Mouse (Mus musculus) hindbrain, postnatal 0 days (tissue): ENCODE data around the gene Cipc. TPM values are rescaled to one million over a fixed set of nuclear protein-coding genes. Genes with fewer than 3 reads are reported as not detected.
A peak's percentile ranks its signal among the peaks of the same experiment; 100 is the strongest.

ENCODE experiments used
- ATAC-seq: fragments of 200-750 bp; cut with Nextera tagmentation; 2 replicates; pipeline ENCODE4 v1.8.0; 2017; ENCODE audit warnings: mild to moderate bottlenecking, moderate TSS enrichment, moderate library complexity
- DNase-seq: peaks from one replicate; pipeline ENCODE4 v3.0.0-alpha.2; 2015; ENCODE audit warnings: low spot score
- H3K27ac ChIP-seq: fragments of 300-500 bp; sonication (generic); 2 replicates; pipeline ENCODE4 v1.5.1; 2014; ENCODE audit warnings: mild to moderate bottlenecking
- H3K27me3 ChIP-seq: fragments of 300-500 bp; sonication (generic); 2 replicates; pipeline ENCODE4 v1.6.1; 2014; ENCODE audit warnings: low read length, mixed read lengths; ENCODE audit not compliant: insufficient read depth
- H3K36me3 ChIP-seq: fragments of 300-500 bp; sonication (generic); 2 replicates; pipeline ENCODE4 v1.6.1; 2014; ENCODE audit warnings: low read length, mixed read lengths; ENCODE audit not compliant: insufficient read depth
- H3K4me1 ChIP-seq: fragments of 300-500 bp; sonication (generic); 2 replicates; pipeline ENCODE4 v1.6.1; 2014; ENCODE audit warnings: antibody characterized with exemption, low read length, mixed read lengths; ENCODE audit not compliant: insufficient read depth
- H3K4me2 ChIP-seq: fragments of 300-500 bp; sonication (generic); 2 replicates; pipeline ENCODE4 v1.6.1; 2014; ENCODE audit warnings: low read depth, mild to moderate bottlenecking, low read length, moderate library complexity, mixed read lengths
- H3K4me3 ChIP-seq: fragments of 300-500 bp; sonication (generic); 2 replicates; pipeline ENCODE4 v1.5.1; 2014; ENCODE audit warnings: low read length
- H3K9ac ChIP-seq: fragments of 300-500 bp; sonication (generic); replicated peaks from 2 replicates; pipeline ENCODE4 v1.6.1; 2014; ENCODE audit warnings: mild to moderate bottlenecking, low read length, moderate library complexity, mixed read lengths
- H3K9me3 ChIP-seq: fragments of 300-500 bp; sonication (generic); 2 replicates; pipeline ENCODE4 v1.6.1; 2016; ENCODE audit warnings: low read length, mixed read lengths
- CTCF ChIP-seq: IDR thresholded peaks from 2 replicates; pipeline ENCODE4 v1.5.1; 2016; ENCODE audit warnings: antibody characterized with exemption, control low read depth, low read depth
- WGBS: fragments of 180-500 bp; shearing (Covaris S2); extraction: QIAGEN DNeasy Blood & Tissue Kit; methylation state at CpG from one replicate; pipeline ENCODE4 v1.1.7; 2014; 5-methylcytosine and 5-hydroxymethylcytosine counted together
- polyA plus RNA-seq: library from polyadenylated mRNA; unstranded; fragments of >200 nt; fragmentation: Nextera tagmentation; extraction: Ambion mirVana; gene quantifications from 2 replicates; pipeline ENCODE4 v1.2.1, GENCODE M21; 2015
- total RNA-seq: library from RNA; depleted of rRNA; stranded (reverse); fragments of >200 nt; gene quantifications from 2 replicates; pipeline ENCODE4 v1.2.3, GENCODE M21; 2014

The Cipc gene
- total and polyA plus RNA-seq, 2 experiments from 2014 or later, result 27.6 to 55.6 TPM

- Histone ChIP-seq H3K9ac (no peak overlapping the region), H3K4me1 (no peaks in the 10 kb centered on the region; the same call in 1 of the 2 replicates), H3K27me3 (no peaks in the 10 kb centered on the region), H3K4me3 (no peak overlapping the region), H3K9me3 (no peaks in the 10 kb centered on the region), H3K27ac (no peak overlapping the region), H3K4me2 (no peak overlapping the region), H3K36me3 (peaks cover 64% of the 10 kb centered on the region)
- WGBS, result 95% methylated on average over 5 of the region's 5 CpGs
- ATAC-seq (no peak), DNase-seq (no peak)
- TF ChIP-seq CTCF, result no peak
These were observed 12.8 kb downstream of the Cipc start for GRCm38 (mm10) chr12:86959661-86960060.

GRCm38 (mm10) chr12:86960138-86960537 lies 13.3 kb downstream of the Cipc start:
- Histone ChIP-seq H3K9me3 (no peaks in the 10 kb centered on the region), H3K4me2 (no peak overlapping the region), H3K27me3 (no peaks in the 10 kb centered on the region), H3K4me1 (no peaks in the 10 kb centered on the region; the same call in 1 of the 2 replicates), H3K36me3 (peaks cover 62% of the 10 kb centered on the region), H3K9ac (no peak overlapping the region), H3K27ac (peak overlapping the region; percentile 36; the same call in 1 of the 2 replicates), H3K4me3 (no peak overlapping the region)
- WGBS, result 79% methylated on average over 15 of the region's 15 CpGs
- 0 out of 2 replicates have a peak, but pooled peaks have one; percentile 18 for TF ChIP-seq CTCF
- ATAC-seq (no peak), DNase-seq (peak; percentile 56)

- 75% methylated on average over 3 of the region's 3 CpGs for WGBS
- Histone ChIP-seq H3K4me1 (no peaks in the 10 kb centered on the region; the same call in 1 of the 2 replicates), H3K9ac (no peak overlapping the region), H3K4me3 (no peak overlapping the region), H3K36me3 (peaks cover 56% of the 10 kb centered on the region), H3K9me3 (no peaks in the 10 kb centered on the region), H3K27ac (no peak overlapping the region), H3K4me2 (no peak overlapping the region), H3K27me3 (no peaks in the 10 kb centered on the region)
- DNase-seq (no peak), ATAC-seq (no peak)
- no peak for TF ChIP-seq CTCF
These were observed 14.0 kb downstream of the Cipc start for GRCm38 (mm10) chr12:86960791-86961335.

GRCm38 (mm10) chr12:86961589-86962344 lies 14.9 kb downstream of the Cipc start:
- Histone ChIP-seq H3K27ac (no peak overlapping the region), H3K4me3 (no peak overlapping the region), H3K4me1 (no peaks in the 10 kb centered on the region; the same call in 1 of the 2 replicates), H3K27me3 (no peaks in the 10 kb centered on the region), H3K36me3 (peaks cover 48% of the 10 kb centered on the region), H3K4me2 (no peak overlapping the region), H3K9ac (no peak overlapping the region), H3K9me3 (no peaks in the 10 kb centered on the region)
- WGBS, result 66% methylated on average over 11 of the region's 11 CpGs
- peak; percentile 61; the same call in 1 of the 2 replicates for ATAC-seq
- no peak for TF ChIP-seq CTCF
- DNase-seq, result peak; percentile 44

- WGBS, result 75% methylated on average over 16 of the region's 16 CpGs
- Histone ChIP-seq H3K4me2 (no peak overlapping the region), H3K4me1 (no peaks in the 10 kb centered on the region; the same call in 1 of the 2 replicates), H3K9ac (no peak overlapping the region), H3K27ac (no peak overlapping the region), H3K27me3 (no peaks in the 10 kb centered on the region), H3K36me3 (peaks cover 38% of the 10 kb centered on the region), H3K9me3 (no peaks in the 10 kb centered on the region), H3K4me3 (no peak overlapping the region)
- ATAC-seq (no peak), DNase-seq (no peak)
- no peak for TF ChIP-seq CTCF
These were observed 17.6 kb downstream of the Cipc start for GRCm38 (mm10) chr12:86964278-86965057.

- Histone ChIP-seq H3K9me3 (no peaks in the 10 kb centered on the region), H3K36me3 (peaks cover 31% of the 10 kb centered on the region), H3K4me1 (no peaks in the 10 kb centered on the region; the same call in 1 of the 2 replicates), H3K27ac (peak overlapping the region; percentile 16; the same call in 1 of the 2 replicates), H3K9ac (no peak overlapping the region), H3K4me3 (no peak overlapping the region), H3K27me3 (no peaks in the 10 kb centered on the region), H3K4me2 (no peak overlapping the region)
- DNase-seq (no peak), ATAC-seq (no peak)
- WGBS, result 68% methylated on average over 4 of the region's 4 CpGs
- TF ChIP-seq CTCF, result no peak
These were observed 18.5 kb downstream of the Cipc start for GRCm38 (mm10) chr12:86965237-86965799.
